Mouse (Mus musculus) embryo, embryonic 9.5 days (tissue): Measurements from ENCODE around the gene Pros1.

ENCODE experiments used
- DNase-seq: peaks from one replicate; pipeline ENCODE4 v3.0.0-alpha.2; 2017; ENCODE audit errors: extremely low spot score

The Pros1 gene

GRCm38 (mm10) chr16:62860140-62860539 lies 6.0 kb downstream of the Pros1 start:
- DNase-seq, result no peak

- DNase-seq, result no peak
These were observed 7.3 kb downstream of the Pros1 start for GRCm38 (mm10) chr16:62861455-62861854.

GRCm38 (mm10) chr16:62872688-62873117 lies 18.6 kb downstream of the Pros1 start:
- DNase-seq, result peak; percentile 15

GRCm38 (mm10) chr16:62873180-62873579 lies 19.1 kb downstream of the Pros1 start:
- DNase-seq, result no peak

GRCm38 (mm10) chr16:62874065-62874464 lies 20.0 kb downstream of the Pros1 start:
- DNase-seq, result no peak

GRCm38 (mm10) chr16:62895824-62896223 lies 41.7 kb downstream of the Pros1 start:
- DNase-seq, result no peak

- DNase-seq, result no peak
These were observed 57.3 kb downstream of the Pros1 start for GRCm38 (mm10) chr16:62911364-62911763.

- no peak for DNase-seq
These were observed 58.1 kb downstream of the Pros1 start for GRCm38 (mm10) chr16:62912246-62912645.

GRCm38 (mm10) chr16:62915530-62915929 lies 61.4 kb downstream of the Pros1 start:
- DNase-seq, result no peak

- DNase-seq, result peak; percentile 47
These were observed 68.1 kb downstream of the Pros1 start for GRCm38 (mm10) chr16:62922245-62922644.

GRCm38 (mm10) chr16:62931341-62931740 lies 77.2 kb downstream of the Pros1 start:
- DNase-seq, result no peak

GRCm38 (mm10) chr16:62936316-62936715 lies 82.2 kb downstream of the Pros1 start:
- no peak for DNase-seq

GRCm38 (mm10) chr16:62940388-62941003 lies 86.4 kb downstream of the Pros1 start:
- DNase-seq, result peak; percentile 73

- DNase-seq, result no peak
These were observed 87.7 kb downstream of the Pros1 start for GRCm38 (mm10) chr16:62941763-62942162.

GRCm38 (mm10) chr16:62942418-62943410 lies 88.6 kb downstream of the Pros1 start:
- DNase-seq, result no peak

GRCm38 (mm10) chr16:62958485-62958884 lies 104.4 kb downstream of the Pros1 start:
- DNase-seq, result no peak

GRCm38 (mm10) chr16:62964361-62964763 lies 110.3 kb downstream of the Pros1 start:
- DNase-seq, result no peak

- DNase-seq, result no peak
These were observed 117.7 kb downstream of the Pros1 start for GRCm38 (mm10) chr16:62971673-62972332.

GRCm38 (mm10) chr16:62974926-62975325 lies 120.8 kb downstream of the Pros1 start:
- peak; percentile 22 for DNase-seq
